Mouse (Mus musculus) kidney, postnatal 25 days (tissue): ENCODE results near the gene Myof.

Source experiments
- DNase-seq, 2 experiments: peaks; one replicate each; pipeline ENCODE4 v3.0.0; 2021; ENCODE audit warnings: mixed read lengths in 2 of 2

The Myof gene

GRCm38 (mm10) chr19:37860267-37860666 lies 183.1 kb downstream of the Myof start:
- no peak for DNase-seq

GRCm38 (mm10) chr19:37858406-37859081 lies 184.8 kb downstream of the Myof start:
- no peak for DNase-seq

- DNase-seq = no peak
Measured at GRCm38 (mm10) chr19:37852056-37852455, 191.3 kb downstream of the Myof start.

- DNase-seq = no peak
Measured at GRCm38 (mm10) chr19:37851590-37852038, 191.8 kb downstream of the Myof start.
